Mouse (Mus musculus): ENCODE results near the gene Lmod2. TPM values are rescaled to one million over a fixed set of nuclear protein-coding genes. Genes with fewer than 3 reads are reported as not detected.

Gene Lmod2
- total RNA-seq (2021) = 100 to 1,000 TPM; 105 to 286 TPM
- long read RNA-seq, experiment 1, transcript Lmod2-201 (3 exons, 1,976 nt) = major isoform, 33 of 43 reads
- long read RNA-seq, experiment 1, partial matches to known transcripts = 10 of 43 reads
- long read RNA-seq, experiment 1, other reads (novel, unspliced or antisense) = 0 of 43 reads
- long read RNA-seq, experiment 2, transcript Lmod2-201 (3 exons, 1,976 nt) = major isoform, 32 of 38 reads
- long read RNA-seq, experiment 2, partial matches to known transcripts = 6 of 38 reads
- long read RNA-seq, experiment 2, other reads (novel, unspliced or antisense) = 0 of 38 reads

DNA sequence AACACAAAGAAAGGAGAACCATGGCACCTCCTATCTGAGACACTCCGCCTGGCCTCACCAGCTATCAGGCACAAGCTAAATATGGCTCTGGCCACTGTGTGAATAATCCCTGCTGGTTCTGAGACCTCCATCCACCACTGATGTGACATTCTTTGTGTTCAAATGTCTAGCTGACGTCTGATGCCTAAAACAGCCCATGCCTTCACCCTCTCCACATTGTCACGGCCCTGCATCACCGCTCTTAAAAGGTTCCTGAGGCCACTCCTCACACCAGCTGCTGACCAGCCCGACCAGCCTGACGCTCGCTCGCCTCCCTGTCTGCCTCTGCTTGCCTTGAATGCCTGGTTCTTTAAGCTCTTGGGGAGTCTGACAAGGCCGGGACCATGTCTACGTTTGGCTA, at the start of gene Lmod2:
TSS of gene Lmod2 (plus strand) at position 263 of the 400 bp plus-strand sequence.
- peak; percentile 68 for DNase-seq
- Histone ChIP-seq H3K27ac (peak within 1 kb of the TSS; percentile 81), H3K4me3 (peak within 1 kb of the TSS; percentile 69)
- intact Hi-C loops (cut with DNase I) = no loop called here
- TF ChIP-seq CTCF (IDR thresholded peaks at IDR 0.05) = no peak

DNA sequence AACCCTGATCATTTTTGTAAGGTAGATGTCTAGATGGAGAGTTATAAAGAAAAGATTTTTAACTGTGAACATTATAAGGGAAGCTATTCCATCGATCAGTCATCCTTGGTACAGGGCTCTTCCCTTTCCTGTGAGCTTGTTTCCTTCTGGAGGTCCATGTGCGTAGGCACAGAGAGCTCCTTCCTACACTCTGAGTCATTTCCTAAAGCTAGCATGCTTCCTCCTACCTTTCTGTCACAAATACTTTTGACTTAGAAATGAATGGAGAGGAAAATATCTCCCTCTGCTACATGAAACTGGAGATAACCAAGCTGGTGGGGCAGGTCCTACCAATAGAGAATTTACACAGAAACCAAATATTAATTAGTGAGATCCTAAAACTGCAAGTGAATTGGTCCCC, 47.8 kb upstream of the Lmod2 start:
- Histone ChIP-seq H3K27ac (peak overlapping the region; percentile 53), H3K4me3 (no peak overlapping the region)
- TF ChIP-seq CTCF (IDR thresholded peaks at IDR 0.05) = no peak
- no peak for DNase-seq
- intact Hi-C loops (cut with DNase I) = no loop called here

DNA sequence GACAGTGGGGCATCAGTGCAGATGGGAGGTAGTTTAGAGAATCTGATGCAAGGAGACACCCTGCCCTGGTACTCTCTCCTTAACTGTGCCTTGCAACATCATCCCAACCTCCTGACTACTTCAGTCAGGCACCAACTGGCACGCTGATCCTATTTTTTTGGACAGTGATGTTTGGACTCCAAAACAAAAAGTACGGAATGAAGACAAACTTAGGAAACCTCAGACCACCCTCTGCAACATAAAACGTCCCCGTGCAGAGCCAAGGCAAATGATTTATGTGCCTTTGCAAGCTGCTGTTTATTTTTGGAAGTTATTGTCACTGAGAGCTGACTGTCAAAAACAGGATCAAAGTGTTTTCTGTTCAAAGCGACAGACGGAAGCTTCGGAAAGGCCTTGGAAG, 45.5 kb upstream of the Lmod2 start:
- Histone ChIP-seq H3K27ac (peak overlapping the region; percentile 91), H3K4me3 (peak overlapping the region; percentile 45)
- peak; percentile 70 for DNase-seq
- intact Hi-C loops (cut with DNase I) = no loop called here
- TF ChIP-seq CTCF (IDR thresholded peaks at IDR 0.05) = no peak

DNA sequence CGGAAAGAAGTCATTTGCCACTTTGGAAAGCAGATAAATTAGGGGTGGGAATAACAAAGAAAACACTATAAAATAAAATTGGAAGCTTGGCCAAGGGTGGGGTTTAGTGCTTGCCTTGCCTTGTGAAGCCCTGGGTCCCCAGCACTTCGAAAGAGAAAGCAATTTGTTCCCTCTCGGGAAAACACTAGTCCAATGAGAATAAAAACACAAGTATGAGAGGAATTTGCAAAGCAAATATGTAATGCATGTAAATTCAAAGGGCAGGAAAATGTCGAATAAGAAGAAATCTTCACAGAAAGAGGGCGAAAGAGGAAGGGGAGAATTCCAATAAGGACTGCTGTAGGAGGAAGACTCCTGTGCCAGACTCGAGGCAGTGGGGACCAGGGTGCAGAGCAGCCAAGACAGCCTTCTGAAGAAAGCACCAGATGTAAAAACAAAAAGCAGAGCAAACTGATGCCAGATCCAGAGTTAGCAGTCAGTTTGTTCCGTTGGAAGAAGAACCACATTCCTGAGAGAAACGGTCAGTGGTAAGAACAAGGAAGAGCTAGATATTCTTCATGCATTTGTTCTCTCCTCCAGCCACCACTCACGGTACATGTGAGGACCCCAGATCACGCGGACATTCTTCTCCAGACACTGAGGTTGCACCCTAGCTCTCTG, 43.0 kb upstream of the Lmod2 start:
- intact Hi-C loops (cut with DNase I) = no loop called here
- peak; percentile 59 for DNase-seq
- H3K27ac ChIP-seq = peak overlapping the region; percentile 92
- no peak for TF ChIP-seq CTCF (IDR thresholded peaks at IDR 0.05)
- peak overlapping the region; percentile 43 for H3K4me3 ChIP-seq

DNA sequence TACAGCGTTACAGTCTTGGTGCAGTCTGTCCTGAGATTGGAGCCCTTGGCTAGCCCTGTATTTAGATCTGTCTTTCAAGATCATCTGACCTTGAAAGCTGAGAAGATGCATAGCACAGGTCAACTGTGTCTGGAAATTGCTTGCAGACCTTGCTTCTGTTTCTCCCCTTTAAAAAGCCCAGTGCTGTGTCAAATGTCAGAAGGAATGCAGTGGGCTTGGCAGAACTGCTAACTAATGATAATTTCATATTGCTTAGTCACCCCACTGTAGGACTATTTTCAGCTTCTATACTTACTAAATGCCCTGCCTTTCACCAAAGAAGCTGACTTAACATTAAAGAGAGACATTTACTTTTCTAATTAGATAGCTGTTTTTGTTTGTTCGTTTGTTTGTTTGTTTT, 42.1 kb upstream of the Lmod2 start:
- H3K4me3 ChIP-seq = peak overlapping the region; percentile 62
- DNase-seq = peak; percentile 52
- intact Hi-C loops (cut with DNase I) = no loop called here
- no peak for TF ChIP-seq CTCF (IDR thresholded peaks at IDR 0.05)
- H3K27ac ChIP-seq = peak overlapping the region; percentile 92

DNA sequence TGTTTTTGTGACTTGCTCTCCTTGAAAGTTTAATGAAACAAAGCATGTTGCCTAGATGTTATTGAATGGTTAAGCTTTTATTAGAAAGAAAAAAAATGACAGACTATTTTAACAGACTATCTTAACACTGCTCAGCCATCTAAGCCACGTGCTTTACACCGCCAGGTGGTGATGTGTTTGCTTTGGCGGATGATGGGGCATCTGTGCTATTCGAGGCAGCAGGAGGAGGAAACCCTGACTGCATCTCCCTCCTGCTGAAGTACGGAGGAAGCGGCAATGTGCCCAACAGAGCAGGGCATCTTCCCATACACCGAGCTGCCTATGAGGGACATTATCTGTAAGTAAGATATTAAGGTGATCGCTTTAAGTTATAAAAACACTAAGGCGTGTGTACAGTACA, 33.5 kb upstream of the Lmod2 start:
- H3K27ac ChIP-seq = no peak overlapping the region
- intact Hi-C loops (cut with DNase I) = no loop called here
- no peak for DNase-seq
- TF ChIP-seq CTCF (IDR thresholded peaks at IDR 0.05) = no peak
- no peak overlapping the region for H3K4me3 ChIP-seq

DNA sequence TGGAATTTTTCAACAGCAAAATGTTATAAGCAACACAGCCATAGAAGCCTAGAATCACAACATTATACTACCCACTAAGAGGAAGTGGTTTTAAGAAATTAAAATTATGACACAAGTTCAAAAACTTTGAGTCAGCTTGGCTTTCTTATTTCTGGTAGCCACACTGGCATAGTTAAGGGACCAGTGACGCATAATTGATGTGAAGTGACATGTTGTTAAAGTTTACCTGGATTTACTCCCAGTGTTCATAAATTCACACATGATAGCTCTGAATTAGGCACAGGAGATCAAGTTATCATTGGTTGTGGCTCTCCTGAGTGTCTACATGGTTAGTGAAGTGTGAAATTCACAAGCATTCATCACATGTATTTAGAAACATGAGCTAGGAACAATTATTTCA, 32.7 kb upstream of the Lmod2 start:
- DNase-seq = no peak
- no peak overlapping the region for H3K27ac ChIP-seq
- intact Hi-C loops (cut with DNase I) = loop anchor here (5.0 kb wide), 2 partner anchors 33 to 62 kb away; no protein-coding TSS in a partner anchor
- no peak overlapping the region for H3K4me3 ChIP-seq
- no peak for TF ChIP-seq CTCF (IDR thresholded peaks at IDR 0.05)

DNA sequence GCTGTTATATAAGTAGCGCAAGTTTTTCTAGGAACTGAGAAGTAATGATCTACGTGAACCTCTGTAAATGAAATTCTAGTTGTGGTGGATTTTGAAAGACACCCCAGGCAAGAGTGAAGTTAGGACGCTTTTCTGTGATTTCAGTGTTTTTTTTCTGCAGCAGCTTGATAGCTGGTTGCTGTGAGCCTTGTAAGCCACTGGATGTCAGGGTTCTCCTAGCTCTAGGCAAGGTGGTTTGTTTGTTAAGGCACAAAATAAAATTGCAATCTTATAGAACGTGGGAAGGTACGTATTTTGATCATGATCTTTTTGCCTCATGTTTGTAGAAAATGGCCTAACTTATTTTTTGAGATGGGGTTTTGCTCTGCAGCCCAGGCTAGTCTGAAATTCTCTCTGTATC, 28.6 kb upstream of the Lmod2 start:
- no peak for DNase-seq
- intact Hi-C loops (cut with DNase I) = loop anchor here (5.0 kb wide), 2 partner anchors 37 to 58 kb away; no protein-coding TSS in a partner anchor
- peak overlapping the region; percentile 74 for H3K27ac ChIP-seq
- TF ChIP-seq CTCF (IDR thresholded peaks at IDR 0.05) = peak; percentile 64
- no peak overlapping the region for H3K4me3 ChIP-seq

DNA sequence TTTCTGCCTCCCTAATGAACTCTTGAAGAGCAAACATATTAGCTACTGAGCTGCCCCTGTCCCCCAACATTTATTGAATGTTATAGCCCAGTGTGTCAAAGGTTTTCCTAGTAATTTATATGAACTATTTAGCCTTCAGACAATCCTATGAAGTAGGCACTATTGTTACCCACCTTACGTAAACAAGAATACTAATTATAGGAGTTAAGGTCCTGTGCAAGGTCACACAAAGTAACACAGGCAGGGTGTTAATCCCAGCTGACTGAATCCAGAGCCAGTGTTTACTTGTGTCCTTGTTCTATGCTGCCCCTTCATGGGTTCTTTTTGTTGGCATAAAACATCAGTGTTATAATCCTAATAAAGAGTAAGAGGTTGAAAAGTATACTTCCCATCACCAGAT, 27.9 kb upstream of the Lmod2 start:
- Histone ChIP-seq H3K27ac (peak overlapping the region; percentile 74), H3K4me3 (no peak overlapping the region)
- DNase-seq = no peak
- intact Hi-C loops (cut with DNase I) = loop anchor here (5.0 kb wide), 2 partner anchors 37 to 58 kb away; no protein-coding TSS in a partner anchor
- no peak for TF ChIP-seq CTCF (IDR thresholded peaks at IDR 0.05)

DNA sequence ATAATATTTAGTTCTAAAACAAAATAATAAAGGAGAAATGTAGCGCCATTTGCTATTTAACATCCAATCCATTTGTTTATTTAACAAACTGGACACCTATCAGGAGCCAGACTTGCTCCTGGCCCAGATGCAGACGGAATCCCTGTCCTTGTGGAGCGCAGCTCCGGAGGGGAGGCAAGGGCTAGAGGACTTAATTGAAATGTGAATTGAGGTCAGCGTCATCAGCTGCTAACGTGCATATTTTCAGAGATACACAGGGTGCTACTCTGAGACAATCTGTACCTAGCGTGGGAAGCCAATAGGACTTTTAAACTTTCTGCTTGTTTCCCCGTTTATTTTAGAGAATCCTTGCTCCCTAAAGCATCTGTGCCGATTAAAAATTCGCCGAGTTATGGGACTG, 27.3 kb upstream of the Lmod2 start:
- Histone ChIP-seq H3K27ac (peak overlapping the region; percentile 74), H3K4me3 (peak overlapping the region; percentile 43)
- no peak for TF ChIP-seq CTCF (IDR thresholded peaks at IDR 0.05)
- intact Hi-C loops (cut with DNase I) = no loop called here
- peak; percentile 35 for DNase-seq

DNA sequence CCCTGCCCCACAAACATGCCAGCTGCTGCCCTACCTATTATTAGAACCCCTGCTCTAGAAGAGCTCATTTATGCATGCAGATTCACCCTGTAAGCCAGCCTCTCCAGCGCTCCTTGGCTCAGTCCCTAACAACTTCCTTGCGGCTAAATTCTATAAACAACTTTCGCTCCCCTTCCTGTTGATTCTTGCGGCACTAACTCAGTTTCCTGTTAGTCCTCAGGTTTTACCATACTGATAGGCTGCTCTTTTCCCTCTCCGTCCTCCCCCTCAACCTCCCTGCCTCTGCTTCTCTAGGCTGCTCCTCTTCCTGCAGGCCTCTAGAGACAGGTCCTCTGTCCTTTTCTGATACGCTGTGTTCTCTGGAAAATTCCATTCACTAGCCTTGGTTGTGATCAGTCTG, 26.4 kb upstream of the Lmod2 start:
- peak overlapping the region; percentile 43 for H3K4me3 ChIP-seq
- intact Hi-C loops (cut with DNase I) = no loop called here
- TF ChIP-seq CTCF (IDR thresholded peaks at IDR 0.05) = no peak
- peak overlapping the region; percentile 74 for H3K27ac ChIP-seq
- DNase-seq = peak; percentile 21

DNA sequence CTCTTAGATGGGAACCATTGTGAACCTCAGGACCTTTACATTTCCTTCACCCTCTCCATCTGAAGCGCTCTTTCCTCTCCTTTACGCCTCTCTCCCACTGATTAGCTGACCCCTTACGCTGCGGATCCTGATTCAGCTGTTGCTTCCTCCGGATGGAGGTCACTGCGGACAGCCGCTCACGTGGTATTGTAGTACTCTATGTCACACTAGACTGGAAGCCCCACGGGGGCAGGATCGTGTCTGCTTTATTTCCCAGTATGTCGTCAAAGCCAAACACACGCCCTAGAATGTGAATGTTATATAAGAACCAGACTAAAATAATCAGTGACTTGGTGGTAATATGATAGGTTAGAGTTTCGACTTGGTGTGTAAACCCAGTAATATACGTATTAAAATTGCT, 25.1 kb upstream of the Lmod2 start:
- DNase-seq = peak; percentile 20
- intact Hi-C loops (cut with DNase I) = no loop called here
- Histone ChIP-seq H3K27ac (peak overlapping the region; percentile 56), H3K4me3 (no peak overlapping the region)
- TF ChIP-seq CTCF (IDR thresholded peaks at IDR 0.05) = no peak

DNA sequence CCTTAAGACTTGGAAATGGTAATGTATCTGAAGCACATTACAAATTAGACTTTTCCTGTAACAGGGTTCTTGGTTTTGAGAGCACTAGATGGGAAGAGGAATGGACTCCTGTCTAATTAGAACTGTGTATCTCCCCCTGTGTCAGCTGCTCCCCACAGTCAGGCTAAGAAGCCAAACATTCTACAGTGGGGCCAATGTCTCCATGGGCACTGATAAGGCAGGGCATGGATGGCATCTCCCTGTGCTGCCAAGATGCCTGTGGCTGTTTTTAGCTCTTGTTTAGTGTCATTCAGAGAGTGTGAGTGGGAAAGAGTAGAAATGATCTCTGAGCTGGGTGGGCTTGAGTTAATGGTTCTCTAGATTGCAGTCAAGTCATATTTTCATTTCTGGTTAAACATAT, 24.2 kb upstream of the Lmod2 start:
- TF ChIP-seq CTCF (IDR thresholded peaks at IDR 0.05) = no peak
- DNase-seq = no peak
- Histone ChIP-seq H3K27ac (no peak overlapping the region), H3K4me3 (no peak overlapping the region)
- intact Hi-C loops (cut with DNase I) = no loop called here

Measured in gastrocnemius, adult 2 months (tissue).